Mouse (Mus musculus) thymus, adult 2 months (tissue): ENCODE data around the gene Zw10. TPM values are rescaled to one million over a fixed set of nuclear protein-coding genes. Genes with fewer than 3 reads are reported as not detected.
A peak's percentile ranks its signal among the peaks of the same experiment; 100 is the strongest.

Source experiments
- DNase-seq: peaks from one replicate; pipeline ENCODE4 v3.0.0; 2021
- H3K27ac ChIP-seq: fragments of 200-500 bp; 2 replicates; pipeline ENCODE4 v1.5.1; 2012; ENCODE audit warnings: low read length, control low read depth; ENCODE audit not compliant: control insufficient read depth, insufficient read depth
- H3K27me3 ChIP-seq: fragments of 200-500 bp; 2 replicates; pipeline ENCODE4 v1.6.1; 2012; ENCODE audit warnings: mild to moderate bottlenecking, low read length, moderate library complexity, mixed read lengths; ENCODE audit not compliant: control insufficient read depth, insufficient read depth
- H3K36me3 ChIP-seq: fragments of 200-500 bp; 2 replicates; pipeline ENCODE4 v1.6.1; 2012; ENCODE audit warnings: mild to moderate bottlenecking, low read length, moderate library complexity; ENCODE audit not compliant: control insufficient read depth, insufficient read depth
- H3K4me1 ChIP-seq: fragments of 200-500 bp; replicated peaks from 2 replicates; pipeline ENCODE4 v1.6.1; 2012; ENCODE audit warnings: low read length; ENCODE audit not compliant: control insufficient read depth, insufficient read depth
- H3K4me3 ChIP-seq: fragments of 200-500 bp; 2 replicates; pipeline ENCODE4 v1.5.1; 2012; ENCODE audit warnings: mild to moderate bottlenecking, low read length, control low read depth, moderate library complexity; ENCODE audit not compliant: control insufficient read depth, insufficient read depth
- CTCF ChIP-seq: fragments of 200-500 bp; IDR thresholded peaks from 2 replicates; pipeline ENCODE4 v1.5.1; 2012; ENCODE audit warnings: mild to moderate bottlenecking, control low read depth, low read length, moderate library complexity, borderline replicate concordance; ENCODE audit not compliant: control insufficient read depth, poor library complexity, insufficient read depth; ENCODE audit errors: extremely low read depth
- POLR2A ChIP-seq: fragments of 200-500 bp; IDR thresholded peaks from 2 replicates; pipeline ENCODE4 v1.6.1; 2012; ENCODE audit warnings: mild to moderate bottlenecking, low read length, control low read depth, moderate library complexity; ENCODE audit not compliant: control insufficient read depth, poor library complexity, insufficient read depth; ENCODE audit errors: extremely low read depth
- WGBS: fragments of 180-500 bp; shearing (Covaris S2); methylation state at CpG from one replicate; pipeline ENCODE4 v1.1.7; 2018; 5-methylcytosine and 5-hydroxymethylcytosine counted together
- polyA plus RNA-seq: library from polyadenylated mRNA; depleted of rRNA; stranded (reverse); fragments of >200 nt; gene quantifications from 2 replicates; pipeline ENCODE4 v1.2.3, GENCODE M21; 2012

Zw10 gene
- polyA plus RNA-seq, 1 experiment: 31.2 TPM

- Histone ChIP-seq H3K27me3 (no peaks in the 10 kb centered on the region), H3K4me3 (no peak overlapping the region), H3K27ac (no peak overlapping the region), H3K4me1 (0 out of 2 replicates have a peak, but pooled peaks cover 4% of the 10 kb centered on the region), H3K36me3 (no peaks in the 10 kb centered on the region)
- DNase-seq: no peak
- TF ChIP-seq POLR2A (no peak), CTCF (no peak)
- WGBS: 77% methylated on average over 5 of the region's 5 CpGs
Observed at GRCm38 (mm10) chr9:49050901-49051300, 4.5 kb upstream of the Zw10 start.

- Histone ChIP-seq H3K4me3 (no peak overlapping the region), H3K36me3 (no peaks in the 10 kb centered on the region), H3K4me1 (0 out of 2 replicates have a peak, but pooled peaks cover 4% of the 10 kb centered on the region), H3K27ac (no peak overlapping the region), H3K27me3 (no peaks in the 10 kb centered on the region)
- 5% methylated on average over 5 of the region's 5 CpGs for WGBS
- peak; percentile 64 for DNase-seq
- TF ChIP-seq CTCF (no peak), POLR2A (no peak)
Observed at GRCm38 (mm10) chr9:49051349-49051748, 4.1 kb upstream of the Zw10 start.

GRCm38 (mm10) chr9:49054028-49054427 lies 1.4 kb upstream of the Zw10 start:
- H3K36me3 ChIP-seq: peaks cover 5% of the 10 kb centered on the region; the same call in 1 of the 2 replicates
- no peak overlapping the region for H3K27ac ChIP-seq
- TF ChIP-seq POLR2A (no peak), CTCF (no peak)
- 0 out of 2 replicates have a peak, but pooled peaks cover 4% of the 10 kb centered on the region for H3K4me1 ChIP-seq
- WGBS: 94% methylated on average over 3 of the region's 3 CpGs
- H3K27me3 ChIP-seq: no peaks in the 10 kb centered on the region
- H3K4me3 ChIP-seq: no peak overlapping the region
- no peak for DNase-seq

GRCm38 (mm10) chr9:49076847-49077246 lies 21.4 kb downstream of the Zw10 start:
- Histone ChIP-seq H3K27me3 (no peaks in the 10 kb centered on the region), H3K27ac (no peak overlapping the region), H3K36me3 (peaks cover 52% of the 10 kb centered on the region), H3K4me3 (no peak overlapping the region), H3K4me1 (no peaks in the 10 kb centered on the region)
- TF ChIP-seq CTCF (no peak), POLR2A (no peak)
- over 99% methylated on average over 3 of the region's 3 CpGs for WGBS
- DNase-seq: no peak

- 88% methylated on average over 5 of the region's 5 CpGs for whole genome bisulfite sequencing
- DNase-seq: no peak
- no peak within 1 kb of the TSS for H3K4me3 ChIP-seq
- TF ChIP-seq POLR2A (no peak), CTCF (no peak)
- peaks cover 28% of the 10 kb centered on the region for H3K36me3 ChIP-seq
- no peaks in the 10 kb centered on the region for H3K27me3 ChIP-seq
- no peak within 1 kb of the TSS for H3K27ac ChIP-seq
- no peaks in the 10 kb centered on the region for H3K4me1 ChIP-seq
Observed at GRCm38 (mm10) chr9:49081107-49081506, 25.7 kb downstream of the Zw10 start, which contains the start of gene Tmprss5. Gene Tmprss5, plus strand, starts transcription at chr9:49081260.

- Histone ChIP-seq H3K27me3 (no peaks in the 10 kb centered on the region), H3K36me3 (peaks cover 28% of the 10 kb centered on the region), H3K4me1 (no peaks in the 10 kb centered on the region), H3K4me3 (no peak overlapping the region), H3K27ac (no peak overlapping the region)
- TF ChIP-seq POLR2A (no peak), CTCF (0 out of 2 replicates have a peak, but pooled peaks have one; percentile 45)
- 46% methylated on average over 4 of the region's 4 CpGs for WGBS
- DNase-seq: peak; percentile 51
Observed at GRCm38 (mm10) chr9:49081561-49081960, 26.1 kb downstream of the Zw10 start.

GRCm38 (mm10) chr9:49087317-49087716 lies 31.9 kb downstream of the Zw10 start:
- Histone ChIP-seq H3K4me1 (no peaks in the 10 kb centered on the region), H3K27me3 (no peaks in the 10 kb centered on the region), H3K27ac (no peak overlapping the region), H3K36me3 (no peaks in the 10 kb centered on the region), H3K4me3 (no peak overlapping the region)
- no peak for DNase-seq
- TF ChIP-seq CTCF: no peak
- no peak for TF ChIP-seq POLR2A
- WGBS: 95% methylated on average over 11 of the region's 11 CpGs
